Mouse (Mus musculus): Measurements from ENCODE around the gene Fmo6. TPM values are rescaled to one million over a fixed set of nuclear protein-coding genes. Genes with fewer than 3 reads are reported as not detected.

Fmo6 gene
- 0.11 TPM in 1 of 2 replicates, not detected in the other for polyA plus RNA-seq (2016; fragmentation: Nextera tagmentation; extraction: Ambion mirVana)

GRCm38 (mm10) chr1:162937415-162937814 is at the start of gene Fmo6:
Gene Fmo6, minus strand, starts transcription at chr1:162937515.
- Histone ChIP-seq H3K36me3 (no peaks in the 10 kb centered on the region), H3K9me3 (no peaks in the 10 kb centered on the region), H3K4me2 (no peak within 1 kb of the TSS), H3K27ac (peak within 1 kb of the TSS; percentile 20; the same call in 1 of the 2 replicates), H3K9ac (replicated peaks) (no peak within 1 kb of the TSS), H3K4me1 (replicated peaks) (peaks cover 11% of the 10 kb centered on the region), H3K4me3 (replicated peaks) (no peak within 1 kb of the TSS), H3K27me3 (peaks cover 4% of the 10 kb centered on the region)
- 82% methylated on average over 6 of the region's 6 CpGs for WGBS
- no peak for ATAC-seq (ENCODE audit: insufficient number of reproducible peaks, insufficient read depth, low FRiP score, low TSS enrichment, low read depth)

GRCm38 (mm10) chr1:162986777-162987176 is 49.5 kb upstream of the Fmo6 start:
- ATAC-seq (ENCODE audit: insufficient number of reproducible peaks, insufficient read depth, low FRiP score, low TSS enrichment, low read depth) = no peak
- no peak overlapping the region for H3K4me3 ChIP-seq (replicated peaks)
- 86% methylated on average over 1 of the region's 1 CpGs for WGBS

GRCm38 (mm10) chr1:162986121-162986748 is 48.9 kb upstream of the Fmo6 start:
- Histone ChIP-seq H3K9ac (replicated peaks) (no peak overlapping the region), H3K36me3 (no peaks in the 10 kb centered on the region), H3K27me3 (no peaks in the 10 kb centered on the region), H3K27ac (no peak overlapping the region), H3K4me3 (replicated peaks) (no peak overlapping the region), H3K4me1 (replicated peaks) (no peaks in the 10 kb centered on the region), H3K9me3 (no peaks in the 10 kb centered on the region), H3K4me2 (no peak overlapping the region)
- 86% methylated on average over 2 of the region's 2 CpGs for WGBS
- ATAC-seq (ENCODE audit: insufficient number of reproducible peaks, insufficient read depth, low FRiP score, low TSS enrichment, low read depth) = no peak

More at GRCm38 (mm10) chr1:162986777-162987176, 49.5 kb upstream of the Fmo6 start:
- Histone ChIP-seq H3K27ac (no peak overlapping the region), H3K27me3 (no peaks in the 10 kb centered on the region), H3K36me3 (no peaks in the 10 kb centered on the region), H3K4me1 (replicated peaks) (no peaks in the 10 kb centered on the region), H3K9me3 (no peaks in the 10 kb centered on the region), H3K9ac (replicated peaks) (no peak overlapping the region), H3K4me2 (no peak overlapping the region)

- Histone ChIP-seq H3K36me3 (no peaks in the 10 kb centered on the region), H3K4me1 (replicated peaks) (no peaks in the 10 kb centered on the region), H3K4me3 (replicated peaks) (no peak within 1 kb of the TSS), H3K27me3 (no peaks in the 10 kb centered on the region), H3K27ac (no peak within 1 kb of the TSS), H3K9me3 (no peaks in the 10 kb centered on the region), H3K9ac (replicated peaks) (no peak within 1 kb of the TSS), H3K4me2 (no peak within 1 kb of the TSS)
- 71% methylated on average over 1 of the region's 1 CpGs for WGBS
- ATAC-seq (ENCODE audit: insufficient number of reproducible peaks, insufficient read depth, low FRiP score, low TSS enrichment, low read depth) = no peak
Observed at GRCm38 (mm10) chr1:162984428-162984827, 47.1 kb upstream of the Fmo6 start, which contains the start of gene Fmo3. Gene Fmo3, minus strand, starts transcription at chr1:162984528.

- no peaks in the 10 kb centered on the region for H3K27me3 ChIP-seq
- H3K27ac ChIP-seq = no peak overlapping the region
- H3K36me3 ChIP-seq = no peaks in the 10 kb centered on the region
- no peak for ATAC-seq (ENCODE audit: insufficient number of reproducible peaks, insufficient read depth, low FRiP score, low TSS enrichment, low read depth)
- H3K4me3 ChIP-seq (replicated peaks) = no peak overlapping the region
- 77% methylated on average over 2 of the region's 2 CpGs for WGBS
- no peak overlapping the region for H3K9ac ChIP-seq (replicated peaks)
- H3K4me1 ChIP-seq (replicated peaks) = no peaks in the 10 kb centered on the region
- no peak overlapping the region for H3K4me2 ChIP-seq
- H3K9me3 ChIP-seq = no peaks in the 10 kb centered on the region
Observed at GRCm38 (mm10) chr1:162963556-162963955, 26.2 kb upstream of the Fmo6 start.

- no peak overlapping the region for H3K4me2 ChIP-seq
- no peak overlapping the region for H3K4me3 ChIP-seq (replicated peaks)
- WGBS = 85% methylated on average over 1 of the region's 1 CpGs
- H3K27me3 ChIP-seq = no peaks in the 10 kb centered on the region
- no peaks in the 10 kb centered on the region for H3K9me3 ChIP-seq
- H3K36me3 ChIP-seq = no peaks in the 10 kb centered on the region
- no peaks in the 10 kb centered on the region; the same call in 1 of the 2 replicates for H3K4me1 ChIP-seq (replicated peaks)
- H3K9ac ChIP-seq (replicated peaks) = no peak overlapping the region
- ATAC-seq (ENCODE audit: insufficient number of reproducible peaks, insufficient read depth, low FRiP score, low TSS enrichment, low read depth) = no peak
- no peak overlapping the region for H3K27ac ChIP-seq
Observed at GRCm38 (mm10) chr1:162957422-162957821, 20.1 kb upstream of the Fmo6 start.

GRCm38 (mm10) chr1:162953079-162953478 is 15.8 kb upstream of the Fmo6 start:
- no peak overlapping the region for H3K9ac ChIP-seq (replicated peaks)
- H3K4me2 ChIP-seq = no peak overlapping the region
- no peak overlapping the region for H3K4me3 ChIP-seq (replicated peaks)
- no peaks in the 10 kb centered on the region for H3K9me3 ChIP-seq
- H3K27me3 ChIP-seq = no peaks in the 10 kb centered on the region
- no peak for ATAC-seq (ENCODE audit: insufficient number of reproducible peaks, insufficient read depth, low FRiP score, low TSS enrichment, low read depth)
- H3K4me1 ChIP-seq (replicated peaks) = peaks cover 2% of the 10 kb centered on the region; the same call in 1 of the 2 replicates
- no peaks in the 10 kb centered on the region for H3K36me3 ChIP-seq
- WGBS = 53% methylated on average over 2 of the region's 2 CpGs
- H3K27ac ChIP-seq = no peak overlapping the region

GRCm38 (mm10) chr1:162949763-162950162 is 12.4 kb upstream of the Fmo6 start:
- Histone ChIP-seq H3K9me3 (no peaks in the 10 kb centered on the region), H3K9ac (replicated peaks) (no peak overlapping the region), H3K4me2 (no peak overlapping the region), H3K4me1 (replicated peaks) (peaks cover 14% of the 10 kb centered on the region), H3K36me3 (no peaks in the 10 kb centered on the region), H3K27me3 (no peaks in the 10 kb centered on the region), H3K27ac (no peak overlapping the region), H3K4me3 (replicated peaks) (no peak overlapping the region)
- 88% methylated on average over 1 of the region's 1 CpGs for WGBS
- ATAC-seq (ENCODE audit: insufficient number of reproducible peaks, insufficient read depth, low FRiP score, low TSS enrichment, low read depth) = no peak

- no peak overlapping the region for H3K9ac ChIP-seq (replicated peaks)
- no peak overlapping the region for H3K27ac ChIP-seq
- no peaks in the 10 kb centered on the region for H3K27me3 ChIP-seq
- H3K36me3 ChIP-seq = no peaks in the 10 kb centered on the region
- no peak overlapping the region for H3K4me3 ChIP-seq (replicated peaks)
- H3K4me2 ChIP-seq = no peak overlapping the region
- peaks cover 20% of the 10 kb centered on the region for H3K4me1 ChIP-seq (replicated peaks)
- 74% methylated on average over 6 of the region's 6 CpGs for WGBS
- no peak for ATAC-seq (ENCODE audit: insufficient number of reproducible peaks, insufficient read depth, low FRiP score, low TSS enrichment, low read depth)
- no peaks in the 10 kb centered on the region for H3K9me3 ChIP-seq
Observed at GRCm38 (mm10) chr1:162947934-162948333, 10.6 kb upstream of the Fmo6 start.

GRCm38 (mm10) chr1:162946837-162947558 is 9.7 kb upstream of the Fmo6 start:
- no peaks in the 10 kb centered on the region for H3K27me3 ChIP-seq
- peaks cover 20% of the 10 kb centered on the region for H3K4me1 ChIP-seq (replicated peaks)
- peak; percentile 42; the same call in 1 of the 2 replicates for ATAC-seq (ENCODE audit: insufficient number of reproducible peaks, insufficient read depth, low FRiP score, low TSS enrichment, low read depth)
- WGBS = 25% methylated on average over 4 of the region's 4 CpGs
- H3K9me3 ChIP-seq = no peaks in the 10 kb centered on the region
- no peak overlapping the region for H3K9ac ChIP-seq (replicated peaks)
- H3K4me2 ChIP-seq = no peak overlapping the region
- H3K4me3 ChIP-seq (replicated peaks) = no peak overlapping the region
- H3K27ac ChIP-seq = no peak overlapping the region
- no peaks in the 10 kb centered on the region for H3K36me3 ChIP-seq

GRCm38 (mm10) chr1:162943700-162944099 is 6.4 kb upstream of the Fmo6 start:
- H3K4me3 ChIP-seq (replicated peaks) = no peak overlapping the region
- H3K4me1 ChIP-seq (replicated peaks) = peaks cover 23% of the 10 kb centered on the region
- H3K4me2 ChIP-seq = no peak overlapping the region
- ATAC-seq (ENCODE audit: insufficient number of reproducible peaks, insufficient read depth, low FRiP score, low TSS enrichment, low read depth) = no peak
- peaks cover 4% of the 10 kb centered on the region for H3K27me3 ChIP-seq
- no peak overlapping the region for H3K27ac ChIP-seq
- 26% methylated on average over 6 of the region's 6 CpGs for WGBS
- H3K9ac ChIP-seq (replicated peaks) = no peak overlapping the region
- H3K36me3 ChIP-seq = no peaks in the 10 kb centered on the region
- no peaks in the 10 kb centered on the region for H3K9me3 ChIP-seq
